Mouse (Mus musculus) kidney, adult 18-20 months (tissue): ENCODE data around the gene Tomm20.
"Not testable (repeated sequence)": the region's sequence is repeated elsewhere in the genome, so short reads cannot be mapped to it uniquely, and the experiment has no call there.

Source experiments
- DNase-seq: peaks from one replicate; pipeline ENCODE4 v3.0.0; 2021

Gene Tomm20

GRCm38 (mm10) chr8:126917179-126917905 lies 28.3 kb downstream of the Tomm20 start:
- no peak for DNase-seq

GRCm38 (mm10) chr8:126916611-126917010 lies 29.0 kb downstream of the Tomm20 start:
- no peak for DNase-seq

GRCm38 (mm10) chr8:126914609-126915375 lies 30.9 kb downstream of the Tomm20 start:
- no peak for DNase-seq

GRCm38 (mm10) chr8:126914107-126914490 lies 31.5 kb downstream of the Tomm20 start:
- not testable (repeated sequence) for DNase-seq

GRCm38 (mm10) chr8:126913241-126914106 lies 32.2 kb downstream of the Tomm20 start:
- DNase-seq, result peak; percentile 78

GRCm38 (mm10) chr8:126909371-126909802 lies 36.3 kb downstream of the Tomm20 start:
- peak; percentile 68 for DNase-seq

GRCm38 (mm10) chr8:126908805-126909204 lies 36.8 kb downstream of the Tomm20 start:
- no peak for DNase-seq

- peak; percentile 63 for DNase-seq
These were observed 37.7 kb downstream of the Tomm20 start for GRCm38 (mm10) chr8:126907968-126908367.

GRCm38 (mm10) chr8:126907374-126907773 lies 38.3 kb downstream of the Tomm20 start:
- peak; percentile 61 for DNase-seq

- no peak for DNase-seq
These were observed 40.3 kb downstream of the Tomm20 start for GRCm38 (mm10) chr8:126905387-126905786.

- DNase-seq, result no peak
These were observed 41.7 kb downstream of the Tomm20 start for GRCm38 (mm10) chr8:126903927-126904326.

GRCm38 (mm10) chr8:126903224-126903895 lies 42.3 kb downstream of the Tomm20 start:
- peak; percentile 54 for DNase-seq

- DNase-seq, result no peak
These were observed 44.0 kb downstream of the Tomm20 start for GRCm38 (mm10) chr8:126901612-126902011.

GRCm38 (mm10) chr8:126901049-126901448 lies 44.6 kb downstream of the Tomm20 start:
- DNase-seq, result no peak

GRCm38 (mm10) chr8:126895133-126895532 lies 50.5 kb downstream of the Tomm20 start:
- no peak for DNase-seq

- no peak for DNase-seq
These were observed 58.0 kb downstream of the Tomm20 start for GRCm38 (mm10) chr8:126887639-126888006.

- peak; percentile 63 for DNase-seq
These were observed 58.7 kb downstream of the Tomm20 start for GRCm38 (mm10) chr8:126886741-126887638.

GRCm38 (mm10) chr8:126885554-126886485 lies 59.8 kb downstream of the Tomm20 start:
- DNase-seq, result peak; percentile 21

- peak; percentile 59 for DNase-seq
These were observed 61.3 kb downstream of the Tomm20 start for GRCm38 (mm10) chr8:126884202-126884926.

- DNase-seq, result no peak
These were observed 61.9 kb downstream of the Tomm20 start for GRCm38 (mm10) chr8:126883752-126884151.
